Mouse (Mus musculus) embryonic facial prominence, embryonic 13.5 days (tissue): ENCODE data around the gene Nudt3. TPM values are rescaled to one million over a fixed set of nuclear protein-coding genes. Genes with fewer than 3 reads are reported as not detected.

Source experiments
- ATAC-seq: fragments of 200-750 bp; cut with Nextera tagmentation; 2 replicates; pipeline ENCODE4 v1.8.0; 2017; ENCODE audit warnings: low read depth; ENCODE audit not compliant: insufficient number of reproducible peaks, insufficient read depth, low FRiP score, low TSS enrichment
- H3K27ac ChIP-seq: fragments of 300-500 bp; sonication (generic); 2 replicates; pipeline ENCODE4 v1.5.1; 2015; ENCODE audit warnings: moderate library complexity, mild to moderate bottlenecking, inconsistent platforms
- H3K27me3 ChIP-seq: fragments of 300-500 bp; sonication (generic); 2 replicates; pipeline ENCODE4 v1.6.1; 2015; ENCODE audit warnings: mild to moderate bottlenecking, inconsistent platforms
- H3K36me3 ChIP-seq: fragments of 300-500 bp; sonication (generic); 2 replicates; pipeline ENCODE4 v1.6.1; 2015; ENCODE audit warnings: mild to moderate bottlenecking, inconsistent platforms
- H3K4me1 ChIP-seq: fragments of 300-500 bp; sonication (generic); 2 replicates; pipeline ENCODE4 v1.6.1; 2015; ENCODE audit warnings: inconsistent platforms
- H3K4me2 ChIP-seq: fragments of 300-500 bp; sonication (generic); 2 replicates; pipeline ENCODE4 v1.6.1; 2015; ENCODE audit warnings: moderate library complexity, mild to moderate bottlenecking, inconsistent platforms
- H3K4me3 ChIP-seq: fragments of 300-500 bp; sonication (generic); 2 replicates; pipeline ENCODE4 v1.5.1; 2015; ENCODE audit warnings: mild to moderate bottlenecking, inconsistent platforms
- H3K9ac ChIP-seq: fragments of 300-500 bp; sonication (generic); 2 replicates; pipeline ENCODE4 v1.6.1; 2015; ENCODE audit warnings: mild to moderate bottlenecking, inconsistent platforms
- H3K9me3 ChIP-seq: fragments of 300-500 bp; sonication (generic); 2 replicates; pipeline ENCODE4 v1.6.1; 2016; ENCODE audit warnings: inconsistent platforms
- WGBS: fragments of 180-500 bp; shearing (Covaris S2); methylation state at CpG from one replicate; pipeline ENCODE4 v1.1.7; 2015; ENCODE audit warnings: mixed read lengths; 5-methylcytosine and 5-hydroxymethylcytosine counted together
- polyA plus RNA-seq: library from polyadenylated mRNA; unstranded; fragments of >200 nt; fragmentation: Nextera tagmentation; extraction: Ambion mirVana; gene quantifications from 2 replicates; pipeline ENCODE4 v1.2.1, GENCODE M21; 2015

The Nudt3 gene
- polyA plus RNA-seq, 1 experiment from 2014 or later: 116 TPM

- ATAC-seq: no peak
- Histone ChIP-seq H3K27me3 (no peaks in the 10 kb centered on the region), H3K9me3 (no peaks in the 10 kb centered on the region), H3K4me2 (no peak overlapping the region), H3K27ac (no peak overlapping the region), H3K4me3 (no peak overlapping the region), H3K9ac (no peak overlapping the region), H3K4me1 (no peaks in the 10 kb centered on the region), H3K36me3 (peaks cover 63% of the 10 kb centered on the region)
- WGBS: 80% methylated on average over 10 of the region's 10 CpGs
Observed at GRCm38 (mm10) chr17:27575116-27575776, 48.0 kb downstream of the Nudt3 start.

- 90% methylated on average over 16 of the region's 16 CpGs for WGBS
- no peak overlapping the region for H3K4me2 ChIP-seq
- no peak overlapping the region for H3K9ac ChIP-seq
- H3K4me1 ChIP-seq: no peaks in the 10 kb centered on the region
- no peaks in the 10 kb centered on the region for H3K27me3 ChIP-seq
- H3K9me3 ChIP-seq: no peaks in the 10 kb centered on the region
- H3K4me3 ChIP-seq: no peak overlapping the region
- H3K27ac ChIP-seq: no peak overlapping the region
- peaks cover 57% of the 10 kb centered on the region for H3K36me3 ChIP-seq
- ATAC-seq: no peak
Observed at GRCm38 (mm10) chr17:27574470-27575115, 48.7 kb downstream of the Nudt3 start.

GRCm38 (mm10) chr17:27573772-27574320 is 49.4 kb downstream of the Nudt3 start:
- ATAC-seq: no peak
- H3K27me3 ChIP-seq: no peaks in the 10 kb centered on the region
- H3K27ac ChIP-seq: no peak overlapping the region
- peaks cover 49% of the 10 kb centered on the region for H3K36me3 ChIP-seq
- no peak overlapping the region for H3K4me3 ChIP-seq
- no peaks in the 10 kb centered on the region for H3K4me1 ChIP-seq
- no peak overlapping the region for H3K9ac ChIP-seq
- no peak overlapping the region for H3K4me2 ChIP-seq
- 89% methylated on average over 10 of the region's 10 CpGs for WGBS
- no peaks in the 10 kb centered on the region for H3K9me3 ChIP-seq

GRCm38 (mm10) chr17:27571315-27571714 is 52.0 kb downstream of the Nudt3 start:
- no peaks in the 10 kb centered on the region for H3K27me3 ChIP-seq
- H3K4me3 ChIP-seq: no peak overlapping the region
- 70% methylated on average over 8 of the region's 8 CpGs for WGBS
- H3K27ac ChIP-seq: no peak overlapping the region
- peaks cover 6% of the 10 kb centered on the region for H3K4me1 ChIP-seq
- H3K9me3 ChIP-seq: no peaks in the 10 kb centered on the region
- no peak for ATAC-seq
- peaks cover 31% of the 10 kb centered on the region for H3K36me3 ChIP-seq
- no peak overlapping the region for H3K9ac ChIP-seq
- no peak overlapping the region for H3K4me2 ChIP-seq

- Histone ChIP-seq H3K4me3 (no peak overlapping the region), H3K4me1 (peaks cover 25% of the 10 kb centered on the region), H3K9me3 (no peaks in the 10 kb centered on the region), H3K9ac (no peak overlapping the region), H3K36me3 (peaks cover 12% of the 10 kb centered on the region), H3K27ac (no peak overlapping the region), H3K27me3 (no peaks in the 10 kb centered on the region), H3K4me2 (no peak overlapping the region)
- 92% methylated on average over 5 of the region's 5 CpGs for WGBS
- no peak for ATAC-seq
Observed at GRCm38 (mm10) chr17:27568228-27568627, 55.1 kb downstream of the Nudt3 start.

- Histone ChIP-seq H3K9me3 (no peaks in the 10 kb centered on the region), H3K4me2 (peak overlapping the region; percentile 94), H3K27ac (no peak overlapping the region), H3K4me3 (peak overlapping the region; percentile 68), H3K36me3 (peaks cover 16% of the 10 kb centered on the region), H3K9ac (peak overlapping the region; percentile 78), H3K27me3 (no peaks in the 10 kb centered on the region), H3K4me1 (peaks cover 32% of the 10 kb centered on the region)
- under 1% methylated on average over 13 of the region's 13 CpGs for WGBS
- ATAC-seq: no peak; the same call in 1 of the 2 replicates
Observed at GRCm38 (mm10) chr17:27565942-27566267, 57.4 kb downstream of the Nudt3 start.

- Histone ChIP-seq H3K4me2 (peak within 1 kb of the TSS; percentile 94), H3K27ac (peak within 1 kb of the TSS; percentile 39; the same call in 1 of the 2 replicates), H3K9ac (peak within 1 kb of the TSS; percentile 78), H3K27me3 (no peaks in the 10 kb centered on the region), H3K4me3 (peak within 1 kb of the TSS; percentile 68), H3K4me1 (peaks cover 32% of the 10 kb centered on the region), H3K9me3 (no peaks in the 10 kb centered on the region), H3K36me3 (peaks cover 22% of the 10 kb centered on the region)
- ATAC-seq: peak; percentile 89
- WGBS: under 1% methylated on average over 57 of the region's 58 CpGs
Observed at GRCm38 (mm10) chr17:27565163-27565941, 57.9 kb downstream of the Nudt3 start, which contains the start of gene AI413582. AI413582 (minus strand) TSS chr17:27565756.

GRCm38 (mm10) chr17:27564391-27565162 is 58.7 kb downstream of the Nudt3 start:
- no peak for ATAC-seq
- WGBS: 13% methylated on average over 20 of the region's 20 CpGs

GRCm38 (mm10) chr17:27563771-27564244 is 59.5 kb downstream of the Nudt3 start:
- no peak for ATAC-seq
- no peak overlapping the region for H3K4me3 ChIP-seq
- H3K9me3 ChIP-seq: no peaks in the 10 kb centered on the region
- WGBS: 47% methylated on average over 7 of the region's 7 CpGs
- no peaks in the 10 kb centered on the region for H3K27me3 ChIP-seq
- peaks cover 46% of the 10 kb centered on the region for H3K4me1 ChIP-seq
- H3K36me3 ChIP-seq: peaks cover 26% of the 10 kb centered on the region
- no peak overlapping the region for H3K27ac ChIP-seq
- peak overlapping the region; percentile 27; the same call in 1 of the 2 replicates for H3K9ac ChIP-seq
- no peak overlapping the region for H3K4me2 ChIP-seq

More at GRCm38 (mm10) chr17:27564391-27565162, 58.7 kb downstream of the Nudt3 start:
- H3K36me3 ChIP-seq: peaks cover 26% of the 10 kb centered on the region
- H3K4me1 ChIP-seq: peaks cover 38% of the 10 kb centered on the region
- peak overlapping the region; percentile 68 for H3K4me3 ChIP-seq
- no peaks in the 10 kb centered on the region for H3K27me3 ChIP-seq
- 0 out of 2 replicates have a peak overlapping the region, but pooled peaks have one; percentile 39 for H3K27ac ChIP-seq
- H3K4me2 ChIP-seq: peak overlapping the region; percentile 94
- no peaks in the 10 kb centered on the region for H3K9me3 ChIP-seq
- H3K9ac ChIP-seq: peak overlapping the region; percentile 78

- no peak for ATAC-seq
- Histone ChIP-seq H3K9ac (no peak overlapping the region), H3K9me3 (no peaks in the 10 kb centered on the region), H3K4me2 (no peak overlapping the region), H3K36me3 (peaks cover 26% of the 10 kb centered on the region), H3K4me3 (no peak overlapping the region), H3K4me1 (peaks cover 58% of the 10 kb centered on the region), H3K27ac (no peak overlapping the region), H3K27me3 (no peaks in the 10 kb centered on the region)
- 62% methylated on average over 11 of the region's 11 CpGs for WGBS
Observed at GRCm38 (mm10) chr17:27561809-27562526, 61.3 kb downstream of the Nudt3 start.
